Mouse (Mus musculus) embryonic facial prominence, embryonic 12.5 days (tissue): ENCODE data around the gene Sfn. TPM values are rescaled to one million over a fixed set of nuclear protein-coding genes. Genes with fewer than 3 reads are reported as not detected.
A peak's percentile ranks its signal among the peaks of the same experiment; 100 is the strongest.

Source experiments
- ATAC-seq: fragments of 200-750 bp; cut with Nextera tagmentation; 2 replicates; pipeline ENCODE4 v1.8.0; 2017; ENCODE audit not compliant: insufficient number of reproducible peaks, insufficient read depth, low FRiP score, low TSS enrichment
- H3K27ac ChIP-seq: fragments of 300-500 bp; sonication (generic); 2 replicates; pipeline ENCODE4 v1.5.1; 2016; ENCODE audit warnings: mild to moderate bottlenecking
- H3K27me3 ChIP-seq: fragments of 300-500 bp; sonication (generic); 2 replicates; pipeline ENCODE4 v1.6.1; 2016; ENCODE audit warnings: mild to moderate bottlenecking, moderate library complexity
- H3K36me3 ChIP-seq: fragments of 300-500 bp; sonication (generic); 2 replicates; pipeline ENCODE4 v1.6.1; 2016; ENCODE audit warnings: mild to moderate bottlenecking
- H3K4me1 ChIP-seq: fragments of 300-500 bp; sonication (generic); 2 replicates; pipeline ENCODE4 v1.6.1; 2016
- H3K4me2 ChIP-seq: fragments of 300-500 bp; sonication (generic); replicated peaks from 2 replicates; pipeline ENCODE4 v1.6.1; 2016; ENCODE audit warnings: mild to moderate bottlenecking, moderate library complexity
- H3K4me3 ChIP-seq: fragments of 300-500 bp; sonication (generic); 2 replicates; pipeline ENCODE4 v1.5.1; 2016; ENCODE audit warnings: mild to moderate bottlenecking
- H3K9ac ChIP-seq: fragments of 300-500 bp; sonication (generic); 2 replicates; pipeline ENCODE4 v1.6.1; 2016; ENCODE audit warnings: mild to moderate bottlenecking, moderate library complexity
- H3K9me3 ChIP-seq: fragments of 300-500 bp; sonication (generic); 2 replicates; pipeline ENCODE4 v1.6.1; 2016; ENCODE audit warnings: mild to moderate bottlenecking, moderate library complexity
- WGBS: fragments of 180-500 bp; shearing (Covaris S2); methylation state at CpG from one replicate; pipeline ENCODE4 v1.1.7; 2016; 5-methylcytosine and 5-hydroxymethylcytosine counted together
- polyA plus RNA-seq: library from polyadenylated mRNA; unstranded; fragments of >200 nt; fragmentation: Nextera tagmentation; extraction: Ambion mirVana; gene quantifications from 2 replicates; pipeline ENCODE4 v1.2.1, GENCODE M21; 2016

Sfn gene
- polyA plus RNA-seq, 1 experiment from 2014 or later, result 44.4 TPM

- H3K27ac ChIP-seq, result no peak overlapping the region
- 0 out of 2 replicates have a peak overlapping the region, but pooled peaks have one; percentile 10 for H3K9ac ChIP-seq
- peaks cover 41% of the 10 kb centered on the region for H3K36me3 ChIP-seq
- no peaks in the 10 kb centered on the region for H3K9me3 ChIP-seq
- no peak overlapping the region for H3K4me3 ChIP-seq
- peaks cover 7% of the 10 kb centered on the region for H3K4me1 ChIP-seq
- ATAC-seq, result no peak
- 71% methylated on average over 12 of the region's 12 CpGs for WGBS
- no peak overlapping the region for H3K4me2 ChIP-seq
- no peaks in the 10 kb centered on the region for H3K27me3 ChIP-seq
Observed at GRCm38 (mm10) chr4:133577983-133578382, 24.0 kb downstream of the Sfn start.

- peak overlapping the region; percentile 99 for H3K4me3 ChIP-seq
- peak overlapping the region; percentile 92 for H3K9ac ChIP-seq
- peaks cover 20% of the 10 kb centered on the region for H3K36me3 ChIP-seq
- peak overlapping the region; percentile 95 for H3K4me2 ChIP-seq
- no peaks in the 10 kb centered on the region for H3K9me3 ChIP-seq
- peak overlapping the region; percentile 86; the same call in 1 of the 2 replicates for H3K27ac ChIP-seq
- ATAC-seq, result 0 out of 2 replicates have a peak, but pooled peaks have one; percentile 7
- no peaks in the 10 kb centered on the region for H3K27me3 ChIP-seq
- peaks cover 7% of the 10 kb centered on the region for H3K4me1 ChIP-seq
- under 1% methylated on average over 41 of the region's 41 CpGs for WGBS
Observed at GRCm38 (mm10) chr4:133574843-133575202, 27.1 kb downstream of the Sfn start.

GRCm38 (mm10) chr4:133574070-133574842, 27.7 kb downstream of the Sfn start, which contains the start of gene Gpatch3:
TSS of gene Gpatch3 (plus strand) at chr4:133574745.
- ATAC-seq, result peak; percentile 77
- WGBS, result 7% methylated on average over 44 of the region's 44 CpGs
- peaks cover 7% of the 10 kb centered on the region for H3K4me1 ChIP-seq
- H3K4me3 ChIP-seq, result peak within 1 kb of the TSS; percentile 99
- H3K9me3 ChIP-seq, result no peaks in the 10 kb centered on the region
- H3K4me2 ChIP-seq, result peak within 1 kb of the TSS; percentile 95
- H3K9ac ChIP-seq, result peak within 1 kb of the TSS; percentile 92
- no peaks in the 10 kb centered on the region for H3K27me3 ChIP-seq
- H3K27ac ChIP-seq, result peak within 1 kb of the TSS; percentile 86
- H3K36me3 ChIP-seq, result peaks cover 14% of the 10 kb centered on the region

DNA sequence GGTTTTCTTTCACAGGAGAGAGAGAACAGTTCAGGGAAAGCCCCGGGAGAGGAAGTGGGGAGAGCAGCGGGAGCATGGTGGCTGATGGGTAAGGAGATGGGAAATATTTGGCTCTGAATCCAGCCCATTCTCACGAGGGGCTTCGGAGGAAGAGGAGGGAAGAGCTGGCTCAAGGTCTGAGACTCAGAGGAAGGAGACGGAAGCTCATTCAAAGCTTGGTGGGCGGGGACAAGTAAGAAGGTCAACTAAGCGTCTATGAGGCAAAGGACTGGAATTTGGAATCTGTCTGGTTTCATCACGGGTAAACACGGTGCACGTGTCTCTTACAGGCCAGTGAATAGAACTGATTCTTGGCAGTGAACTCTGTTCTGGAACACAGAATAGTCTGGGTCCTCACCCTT, 31.9 kb downstream of the Sfn start:
- Histone ChIP-seq H3K9ac (no peak overlapping the region), H3K27me3 (no peaks in the 10 kb centered on the region), H3K9me3 (no peaks in the 10 kb centered on the region), H3K36me3 (no peaks in the 10 kb centered on the region), H3K4me3 (no peak overlapping the region), H3K4me2 (no peak overlapping the region), H3K27ac (no peak overlapping the region), H3K4me1 (no peaks in the 10 kb centered on the region)
- WGBS, result 59% methylated on average over 10 of the region's 10 CpGs
- no peak for ATAC-seq

- Histone ChIP-seq H3K4me2 (no peak overlapping the region), H3K36me3 (no peaks in the 10 kb centered on the region), H3K27me3 (no peaks in the 10 kb centered on the region), H3K27ac (no peak overlapping the region), H3K4me3 (no peak overlapping the region), H3K4me1 (no peaks in the 10 kb centered on the region), H3K9me3 (no peaks in the 10 kb centered on the region), H3K9ac (no peak overlapping the region)
- no peak for ATAC-seq
- WGBS, result 71% methylated on average over 10 of the region's 10 CpGs
Observed at GRCm38 (mm10) chr4:133569291-133570065, 32.5 kb downstream of the Sfn start.

DNA sequence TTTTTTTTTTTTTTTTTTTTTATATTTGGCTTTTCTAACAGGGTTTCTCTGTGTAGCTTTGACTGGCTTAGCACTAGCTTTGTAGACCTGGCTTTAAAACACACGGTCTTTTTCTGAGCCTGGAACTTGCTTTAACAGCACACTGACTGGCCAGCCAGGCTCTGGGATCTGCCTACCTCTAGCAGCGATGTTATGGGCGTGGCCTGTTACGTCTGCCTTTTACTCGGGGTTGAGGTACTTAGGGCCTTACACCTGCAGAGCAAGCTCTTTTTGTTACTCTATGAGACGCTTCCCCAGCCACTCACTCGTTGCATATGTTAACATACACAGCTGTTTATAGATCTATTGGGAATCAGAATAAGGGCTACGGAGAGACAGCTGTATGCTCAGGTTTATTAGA, 34.7 kb downstream of the Sfn start:
- H3K9ac ChIP-seq, result no peak overlapping the region
- 22% methylated on average over 8 of the region's 8 CpGs for WGBS
- H3K4me1 ChIP-seq, result no peaks in the 10 kb centered on the region
- no peak overlapping the region for H3K4me2 ChIP-seq
- no peaks in the 10 kb centered on the region for H3K9me3 ChIP-seq
- ATAC-seq, result no peak
- no peaks in the 10 kb centered on the region for H3K27me3 ChIP-seq
- H3K4me3 ChIP-seq, result no peak overlapping the region
- no peaks in the 10 kb centered on the region for H3K36me3 ChIP-seq
- no peak overlapping the region for H3K27ac ChIP-seq

DNA sequence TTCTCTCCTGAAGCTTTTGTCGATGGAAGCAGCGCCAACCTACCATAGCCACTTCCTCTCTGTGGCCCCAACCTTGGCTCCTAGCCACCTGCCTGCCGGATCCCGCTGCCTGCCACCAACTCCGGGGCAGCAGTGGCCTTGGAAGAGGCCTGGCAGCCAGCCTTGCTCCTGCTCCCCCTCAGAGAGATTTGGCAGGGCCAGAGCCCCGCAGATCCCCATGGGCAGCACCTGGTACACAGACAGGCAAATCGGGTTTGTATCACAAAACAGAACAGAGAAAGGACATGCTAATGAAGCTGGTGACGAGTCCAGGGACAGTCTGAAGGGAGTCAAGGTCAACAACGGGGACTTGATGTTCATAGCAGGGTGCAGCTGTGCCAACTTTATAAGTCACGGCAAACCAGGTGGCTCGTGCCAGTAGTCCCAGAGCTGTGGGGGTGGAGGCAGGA, 38.8 kb downstream of the Sfn start:
- no peak for ATAC-seq
- H3K4me1 ChIP-seq, result no peaks in the 10 kb centered on the region
- H3K9me3 ChIP-seq, result no peaks in the 10 kb centered on the region
- 76% methylated on average over 11 of the region's 11 CpGs for WGBS
- H3K4me2 ChIP-seq, result no peak overlapping the region
- H3K9ac ChIP-seq, result no peak overlapping the region
- H3K36me3 ChIP-seq, result no peaks in the 10 kb centered on the region
- no peak overlapping the region for H3K4me3 ChIP-seq
- no peak overlapping the region for H3K27ac ChIP-seq
- H3K27me3 ChIP-seq, result no peaks in the 10 kb centered on the region

DNA sequence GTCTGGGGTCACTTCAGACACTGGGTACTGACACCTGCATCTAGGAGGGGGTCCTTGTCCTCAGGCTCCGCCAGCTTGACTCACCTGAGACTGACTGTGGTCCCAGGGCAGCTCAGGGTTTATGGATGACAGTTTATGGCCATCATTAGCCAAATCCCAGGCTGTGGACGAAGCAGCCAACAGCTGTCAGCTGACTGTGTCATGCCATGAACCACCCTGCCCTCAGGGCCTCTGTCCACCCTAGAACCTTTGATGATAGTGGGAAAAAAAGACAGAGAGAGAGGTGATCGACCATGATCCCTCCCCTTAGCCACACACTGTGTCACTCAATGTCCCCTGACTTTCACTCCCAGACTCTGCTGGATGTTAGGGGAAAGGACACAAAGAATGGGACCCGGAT, 40.3 kb downstream of the Sfn start:
- no peak for ATAC-seq
- H3K9me3 ChIP-seq, result no peaks in the 10 kb centered on the region
- H3K4me3 ChIP-seq, result no peak overlapping the region
- H3K27me3 ChIP-seq, result no peaks in the 10 kb centered on the region
- no peaks in the 10 kb centered on the region for H3K36me3 ChIP-seq
- H3K4me1 ChIP-seq, result no peaks in the 10 kb centered on the region
- 62% methylated on average over 4 of the region's 4 CpGs for WGBS
- no peak overlapping the region for H3K4me2 ChIP-seq
- H3K27ac ChIP-seq, result no peak overlapping the region
- H3K9ac ChIP-seq, result no peak overlapping the region

DNA sequence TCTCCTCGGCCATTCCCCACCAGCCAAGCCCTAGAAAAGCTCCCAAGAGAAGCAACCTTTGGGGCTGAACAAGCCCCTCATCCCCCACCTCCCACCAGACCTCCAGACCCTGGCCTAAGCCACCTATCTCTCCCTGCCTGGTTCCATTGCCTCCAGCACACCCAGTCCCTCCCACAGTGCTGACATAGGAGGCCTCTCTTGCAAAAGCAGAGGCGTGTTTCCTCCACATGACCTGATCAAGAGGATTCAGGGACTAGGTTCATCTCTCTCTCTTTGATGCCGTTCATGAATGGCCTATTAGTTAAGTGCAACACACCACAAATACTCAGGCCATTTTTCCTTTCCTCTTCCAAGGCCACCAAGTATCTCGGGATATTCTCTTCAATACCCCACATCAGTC, 42.1 kb downstream of the Sfn start:
- Histone ChIP-seq H3K9me3 (no peaks in the 10 kb centered on the region), H3K4me3 (no peak overlapping the region), H3K4me2 (no peak overlapping the region), H3K4me1 (no peaks in the 10 kb centered on the region), H3K27me3 (no peaks in the 10 kb centered on the region), H3K27ac (no peak overlapping the region), H3K36me3 (no peaks in the 10 kb centered on the region), H3K9ac (no peak overlapping the region)
- 81% methylated on average over 4 of the region's 4 CpGs for WGBS
- ATAC-seq, result no peak

GRCm38 (mm10) chr4:133557041-133557717, 44.8 kb downstream of the Sfn start:
- 25% methylated on average over 10 of the region's 10 CpGs for WGBS
- H3K36me3 ChIP-seq, result no peaks in the 10 kb centered on the region
- no peaks in the 10 kb centered on the region for H3K4me1 ChIP-seq
- H3K9ac ChIP-seq, result no peak overlapping the region
- ATAC-seq, result no peak
- no peak overlapping the region for H3K4me3 ChIP-seq
- 0 out of 2 replicates have a peak, but pooled peaks cover 9% of the 10 kb centered on the region for H3K27me3 ChIP-seq
- no peak overlapping the region for H3K27ac ChIP-seq
- H3K9me3 ChIP-seq, result no peaks in the 10 kb centered on the region
- H3K4me2 ChIP-seq, result no peak overlapping the region

- ATAC-seq, result no peak
- no peak overlapping the region for H3K4me3 ChIP-seq
- no peak overlapping the region for H3K27ac ChIP-seq
- 75% methylated on average over 19 of the region's 19 CpGs for WGBS
- no peaks in the 10 kb centered on the region for H3K4me1 ChIP-seq
- no peak overlapping the region for H3K9ac ChIP-seq
- H3K36me3 ChIP-seq, result no peaks in the 10 kb centered on the region
- H3K27me3 ChIP-seq, result peaks cover 14% of the 10 kb centered on the region; the same call in 1 of the 2 replicates
- H3K4me2 ChIP-seq, result no peak overlapping the region
- H3K9me3 ChIP-seq, result no peaks in the 10 kb centered on the region
Observed at GRCm38 (mm10) chr4:133553448-133554330, 48.3 kb downstream of the Sfn start.
